Mouse (Mus musculus): ENCODE results near the gene Dlat. TPM values are rescaled to one million over a fixed set of nuclear protein-coding genes. Genes with fewer than 3 reads are reported as not detected.

The Dlat gene
- polyA plus RNA-seq, 1 experiment from 2014 or later: 26.1 TPM

DNA sequence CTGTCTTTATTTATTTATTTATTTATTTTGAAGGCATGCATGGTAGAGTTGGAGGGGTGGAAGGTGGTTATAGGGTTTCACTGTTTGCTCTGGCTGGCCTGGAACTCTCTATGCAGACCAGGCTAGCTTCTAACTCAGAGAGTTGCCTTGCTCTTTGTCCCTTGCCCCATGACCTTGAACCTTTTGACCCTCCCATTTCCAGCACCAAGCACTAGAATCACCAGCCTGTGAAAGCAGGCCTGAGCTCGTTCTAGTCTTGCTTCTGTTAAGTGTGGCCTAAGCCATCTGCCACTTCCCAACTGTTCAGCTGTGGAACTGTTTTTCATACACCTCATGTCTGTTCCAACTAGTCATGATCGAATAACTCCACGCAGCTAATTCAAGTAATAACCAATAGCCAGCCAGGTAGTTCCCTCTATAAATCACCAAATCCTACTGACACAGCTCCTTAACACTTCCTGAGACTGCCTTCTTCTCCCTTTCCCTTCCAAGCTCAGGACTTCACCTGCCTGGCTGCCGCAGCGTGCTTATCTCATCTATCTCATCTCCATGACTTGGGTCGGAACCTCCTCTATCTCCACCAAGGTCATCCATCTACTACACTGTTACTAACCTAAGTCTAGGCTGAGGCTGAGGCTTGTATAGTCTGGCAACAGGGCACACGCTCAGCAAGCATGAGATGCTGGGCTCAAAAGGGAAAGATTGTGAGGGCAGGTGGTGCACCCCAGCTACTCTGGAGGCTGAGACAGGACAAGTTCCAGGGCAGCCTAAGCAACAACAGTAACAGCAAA is 57.3 kb downstream of the Dlat start:
- peaks cover 27% of the 10 kb centered on the region for H3K4me1 ChIP-seq (ENCODE audit: insufficient read depth)
- peaks cover 35% of the 10 kb centered on the region for H3K36me3 ChIP-seq (replicated peaks; ENCODE audit: insufficient read depth, low read length)
- DNase-seq (peak; percentile 22), ATAC-seq (no peak)
- H3K27ac ChIP-seq (ENCODE audit: low read depth): peak overlapping the region; percentile 86
- TF ChIP-seq EP300 (IDR thresholded peaks at IDR 0.05; ENCODE audit: low read depth) (no peak), CTCF (IDR thresholded peaks at IDR 0.05; ENCODE audit: low read depth) (no peak)
- H3K9ac ChIP-seq (replicated peaks): peak overlapping the region; percentile 93
- H3K27me3 ChIP-seq (ENCODE audit: insufficient read depth, low read length): no peaks in the 10 kb centered on the region
- H3K9me3 ChIP-seq (ENCODE audit: low read length): no peaks in the 10 kb centered on the region
- H3K4me2 ChIP-seq (ENCODE audit: low read depth, low read length): peak overlapping the region; percentile 92
- H3K4me3 ChIP-seq (ENCODE audit: low read depth, low read length): peak overlapping the region; percentile 92
- 43% methylated on average over 7 of the region's 7 CpGs for WGBS (ENCODE audit: insufficient replicate concordance)

DNA sequence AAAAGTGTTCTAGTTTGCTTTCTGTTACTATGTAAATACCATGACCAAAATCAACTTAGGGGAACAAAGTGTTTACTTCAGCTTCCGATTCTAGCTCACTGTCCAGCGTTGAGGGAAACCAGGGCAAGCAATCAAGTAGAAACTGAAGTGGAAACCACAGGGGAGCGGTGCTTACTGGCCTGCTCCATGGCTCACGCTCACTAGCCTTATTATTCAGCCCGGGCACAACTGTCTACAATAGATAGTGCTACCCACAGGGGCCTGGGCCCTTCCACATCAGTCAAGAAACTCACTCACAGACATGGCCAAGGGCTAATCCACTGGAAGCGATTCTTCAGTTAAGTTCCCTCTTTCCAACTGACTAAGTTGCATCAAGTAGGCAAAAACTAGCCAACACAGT is 58.0 kb downstream of the Dlat start:
- peak overlapping the region; percentile 92 for H3K4me3 ChIP-seq (ENCODE audit: low read depth, low read length)

DNA sequence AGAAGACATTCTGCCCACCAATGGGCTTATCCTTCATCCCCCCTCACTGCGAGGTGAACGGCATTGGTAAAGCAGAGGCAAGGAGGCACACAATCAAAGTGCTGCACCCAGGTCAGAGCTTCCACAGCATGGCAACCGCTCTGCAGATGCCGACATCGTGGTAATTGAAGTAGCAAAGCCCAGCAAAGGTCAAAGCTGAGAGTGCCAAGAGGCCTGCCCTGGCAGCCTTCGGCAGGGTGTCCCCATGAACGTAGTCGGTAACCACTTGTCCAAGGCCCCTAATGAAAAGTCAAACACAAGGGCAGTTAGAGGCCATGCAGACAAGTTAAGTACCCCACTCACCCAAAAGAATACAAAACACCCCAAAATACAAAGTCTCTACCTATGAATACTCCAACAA is 62.6 kb downstream of the Dlat start:
- H3K27me3 ChIP-seq (ENCODE audit: insufficient read depth, low read length): no peaks in the 10 kb centered on the region
- peaks cover 50% of the 10 kb centered on the region for H3K36me3 ChIP-seq (replicated peaks; ENCODE audit: insufficient read depth, low read length)
- peaks cover 12% of the 10 kb centered on the region for H3K4me1 ChIP-seq (ENCODE audit: insufficient read depth)
- WGBS (ENCODE audit: insufficient replicate concordance): 90% methylated on average over 8 of the region's 8 CpGs
- no peak for ATAC-seq
- no peak overlapping the region for H3K4me2 ChIP-seq (ENCODE audit: low read depth, low read length)
- DNase-seq: no peak
- no peak overlapping the region for H3K9ac ChIP-seq (replicated peaks)
- no peak overlapping the region for H3K4me3 ChIP-seq (ENCODE audit: low read depth, low read length)
- no peak overlapping the region for H3K27ac ChIP-seq (ENCODE audit: low read depth)
- TF ChIP-seq EP300 (IDR thresholded peaks at IDR 0.05; ENCODE audit: low read depth): no peak
- TF ChIP-seq CTCF (IDR thresholded peaks at IDR 0.05; ENCODE audit: low read depth): no peak
- H3K9me3 ChIP-seq (ENCODE audit: low read length): no peaks in the 10 kb centered on the region

More for the DNA sequence above, 58.0 kb downstream of the Dlat start:
- ATAC-seq: no peak
- Histone ChIP-seq H3K9me3 (ENCODE audit: low read length) (no peaks in the 10 kb centered on the region), H3K4me2 (ENCODE audit: low read depth, low read length) (peak overlapping the region; percentile 92), H3K9ac (replicated peaks) (no peak overlapping the region; the same call in 1 of the 2 replicates), H3K27ac (ENCODE audit: low read depth) (peak overlapping the region; percentile 86), H3K36me3 (replicated peaks; ENCODE audit: insufficient read depth, low read length) (peaks cover 40% of the 10 kb centered on the region), H3K4me1 (ENCODE audit: insufficient read depth) (peaks cover 27% of the 10 kb centered on the region), H3K27me3 (ENCODE audit: insufficient read depth, low read length) (no peaks in the 10 kb centered on the region)
- TF ChIP-seq EP300 (IDR thresholded peaks at IDR 0.05; ENCODE audit: low read depth) (no peak), CTCF (IDR thresholded peaks at IDR 0.05; ENCODE audit: low read depth) (no peak)
- peak; percentile 25 for DNase-seq
- WGBS (ENCODE audit: insufficient replicate concordance): 22% methylated on average over 6 of the region's 6 CpGs

DNA sequence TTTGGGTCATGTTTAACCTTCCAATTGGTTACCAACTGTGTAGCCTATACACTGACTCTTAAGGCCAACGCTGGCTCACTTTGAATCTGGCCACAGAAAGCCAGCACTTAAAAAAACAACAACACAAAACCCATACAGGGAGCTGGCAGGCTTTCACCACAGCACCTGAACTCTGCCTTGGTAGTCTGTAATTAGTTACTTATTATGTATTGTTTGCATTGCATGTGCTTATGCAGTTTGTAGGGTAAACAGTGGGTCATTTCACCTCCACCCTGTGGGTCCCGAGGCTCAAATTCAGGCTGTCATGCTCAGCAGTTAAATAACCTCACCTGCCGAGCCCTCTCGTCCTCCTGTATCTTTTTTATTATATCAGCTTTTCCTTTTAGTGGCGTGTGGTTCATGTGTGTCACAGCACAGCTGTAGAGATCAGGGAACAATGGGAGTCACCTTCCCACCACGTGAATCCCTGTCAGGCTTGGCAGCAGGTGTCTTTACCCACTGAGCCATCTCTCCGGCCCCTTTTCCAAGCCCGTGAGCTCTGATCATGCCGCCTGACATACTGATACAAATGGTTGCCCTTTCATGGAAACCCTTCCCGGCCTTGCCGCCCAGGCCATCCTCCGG is 64.7 kb downstream of the Dlat start:
- H3K4me1 ChIP-seq (ENCODE audit: insufficient read depth): peaks cover 10% of the 10 kb centered on the region
- no peak overlapping the region for H3K9ac ChIP-seq (replicated peaks)
- no peaks in the 10 kb centered on the region for H3K27me3 ChIP-seq (ENCODE audit: insufficient read depth, low read length)
- 61% methylated on average over 12 of the region's 12 CpGs for WGBS (ENCODE audit: insufficient replicate concordance)
- H3K36me3 ChIP-seq (replicated peaks; ENCODE audit: insufficient read depth, low read length): peaks cover 45% of the 10 kb centered on the region
- DNase-seq (peak; percentile 34), ATAC-seq (peak; percentile 91)
- peak overlapping the region; percentile 75 for H3K27ac ChIP-seq (ENCODE audit: low read depth)
- no peak overlapping the region for H3K4me3 ChIP-seq (ENCODE audit: low read depth, low read length)
- H3K4me2 ChIP-seq (ENCODE audit: low read depth, low read length): no peak overlapping the region
- H3K9me3 ChIP-seq (ENCODE audit: low read length): no peaks in the 10 kb centered on the region
- no peak for TF ChIP-seq CTCF (IDR thresholded peaks at IDR 0.05; ENCODE audit: low read depth)
- TF ChIP-seq EP300 (IDR thresholded peaks at IDR 0.05; ENCODE audit: low read depth): 0 out of 2 replicates have a peak, but pooled peaks have one; percentile 12

GRCm38 (mm10) chr9:50593544-50593943 is 66.0 kb downstream of the Dlat start:
- no peak overlapping the region for H3K4me3 ChIP-seq (ENCODE audit: low read depth, low read length)
- ATAC-seq (0 out of 2 replicates have a peak, but pooled peaks have one; percentile 12), DNase-seq (peak; percentile 66)
- H3K9me3 ChIP-seq (ENCODE audit: low read length): no peaks in the 10 kb centered on the region
- no peak overlapping the region for H3K4me2 ChIP-seq (ENCODE audit: low read depth, low read length)
- TF ChIP-seq EP300 (IDR thresholded peaks at IDR 0.05; ENCODE audit: low read depth) (no peak), CTCF (IDR thresholded peaks at IDR 0.05; ENCODE audit: low read depth) (peak; percentile 82)
- no peak overlapping the region for H3K27ac ChIP-seq (ENCODE audit: low read depth)
- H3K36me3 ChIP-seq (replicated peaks; ENCODE audit: insufficient read depth, low read length): peaks cover 34% of the 10 kb centered on the region
- 71% methylated on average over 3 of the region's 3 CpGs for WGBS (ENCODE audit: insufficient replicate concordance)
- H3K4me1 ChIP-seq (ENCODE audit: insufficient read depth): peaks cover 10% of the 10 kb centered on the region
- no peak overlapping the region for H3K9ac ChIP-seq (replicated peaks)
- H3K27me3 ChIP-seq (ENCODE audit: insufficient read depth, low read length): no peaks in the 10 kb centered on the region

GRCm38 (mm10) chr9:50592955-50593354 is 66.6 kb downstream of the Dlat start:
- Histone ChIP-seq H3K27me3 (ENCODE audit: insufficient read depth, low read length) (no peaks in the 10 kb centered on the region), H3K9me3 (ENCODE audit: low read length) (no peaks in the 10 kb centered on the region), H3K4me3 (ENCODE audit: low read depth, low read length) (no peak overlapping the region), H3K27ac (ENCODE audit: low read depth) (peak overlapping the region; percentile 67), H3K4me1 (ENCODE audit: insufficient read depth) (peaks cover 10% of the 10 kb centered on the region), H3K4me2 (ENCODE audit: low read depth, low read length) (no peak overlapping the region), H3K9ac (replicated peaks) (no peak overlapping the region), H3K36me3 (replicated peaks; ENCODE audit: insufficient read depth, low read length) (peaks cover 28% of the 10 kb centered on the region)
- DNase-seq: peak; percentile 55
- WGBS (ENCODE audit: insufficient replicate concordance): 76% methylated on average over 9 of the region's 9 CpGs
- ATAC-seq: no peak
- no peak for TF ChIP-seq EP300 (IDR thresholded peaks at IDR 0.05; ENCODE audit: low read depth)
- TF ChIP-seq CTCF (IDR thresholded peaks at IDR 0.05; ENCODE audit: low read depth): no peak
